Comparison of ENCODE assay signal across 9 mouse cellular contexts in the genomic region with DNA sequence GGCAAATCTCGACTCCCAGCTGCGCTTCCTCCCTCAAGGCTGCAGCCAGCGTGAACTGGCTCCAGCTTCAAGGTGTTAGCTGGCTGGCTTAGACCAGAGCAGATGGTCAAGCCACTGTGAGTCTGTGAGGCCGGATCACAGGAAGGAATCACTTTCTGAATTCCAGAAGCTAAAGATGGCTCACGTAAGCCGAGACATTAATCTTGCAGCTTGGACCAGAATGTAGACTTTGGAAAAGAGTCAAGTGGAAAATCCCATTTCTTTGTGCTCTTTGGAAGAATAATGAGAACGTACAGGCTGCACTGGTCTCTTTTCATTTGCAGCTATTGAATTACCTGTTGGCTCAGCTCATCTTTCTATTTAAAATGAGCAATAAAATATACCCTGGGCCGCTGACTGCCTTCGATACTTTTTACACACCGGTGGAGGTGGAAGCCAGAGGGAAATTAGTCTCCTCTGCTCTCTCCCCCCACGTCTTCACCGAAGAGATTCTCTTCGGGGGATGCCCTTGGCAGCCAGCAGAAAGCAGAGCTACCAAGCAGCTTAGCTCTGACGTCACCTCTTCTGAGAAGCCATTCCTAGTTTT.
DNase-seq lines count a peak whose midpoint lies in the region; ATAC-seq and TF ChIP-seq lines count a peak whose summit lies in the region.
"Had no signal": no experiment of that assay in that cellular context is flagged by ENCODE, and none has a peak within 500 bp of the region (broad histone marks: within the 10 kb centered on the region; RNA-seq: fewer than 3 reads in every experiment).

No protein-coding gene starts in this region.

- peaks cover 9% of the 10 kb centered on the region for H3K4me1 ChIP-seq in forebrain, embryonic 16.5 days (replicated peaks; ENCODE audit: control insufficient read depth, insufficient read depth, low read length)
- peaks cover 7% of the 10 kb centered on the region; the same call in 1 of the 2 replicates for H3K4me1 ChIP-seq in midbrain, embryonic 14.5 days (ENCODE audit: control insufficient read depth, insufficient read depth, low read length)

- H3K9ac ChIP-seq in forebrain, embryonic 16.5 days (replicated peaks; ENCODE audit: low read depth, low read length): peak overlapping the region; percentile 32; the same call in 1 of the 2 replicates
- H3K9ac ChIP-seq in midbrain, embryonic 14.5 days (replicated peaks; ENCODE audit: low read length): no peak overlapping the region; the same call in 1 of the 2 replicates

- DNase-seq in gastrocnemius, adult 2 months: peak; percentile 31
- DNase-seq in gastrocnemius, adult 8-10 months (ENCODE audit: low spot score in 2 of 2): no peak
- peak; percentile 77 for DNase-seq in cerebellum, adult 11 months
- peak; percentile 71 for DNase-seq in midbrain, embryonic 14.5 days
- DNase-seq in urinary bladder, postnatal 14 days (ENCODE audit: low spot score): no peak
- DNase-seq in lung, postnatal 36 days: no peak
- DNase-seq in liver: no peak
- DNase-seq: kidney, adult 8-10 months had no signal

- TF ChIP-seq CTCF in gastrocnemius, adult 2 months (IDR thresholded peaks at IDR 0.05): no peak

- H3K9me3 ChIP-seq in forebrain, embryonic 16.5 days (ENCODE audit: control insufficient read depth, low read length): 0 out of 2 replicates have a peak, but pooled peaks cover 2% of the 10 kb centered on the region
- H3K9me3 ChIP-seq in midbrain, embryonic 14.5 days (ENCODE audit: control insufficient read depth, low read length): no peaks in the 10 kb centered on the region

- no peaks in the 10 kb centered on the region for H3K27me3 ChIP-seq in forebrain, embryonic 16.5 days (replicated peaks; ENCODE audit: control insufficient read depth, insufficient read depth, low read length)
- H3K27me3 ChIP-seq in midbrain, embryonic 14.5 days (ENCODE audit: control insufficient read depth, insufficient read depth, low read length): no peaks in the 10 kb centered on the region

- H3K4me3 ChIP-seq in gastrocnemius, adult 2 months: peak overlapping the region; percentile 36
- H3K4me3 ChIP-seq in forebrain, embryonic 16.5 days (replicated peaks; ENCODE audit: low read length): peak overlapping the region; percentile 3; the same call in 1 of the 2 replicates
- no peak overlapping the region for H3K4me3 ChIP-seq in midbrain, embryonic 14.5 days (replicated peaks; ENCODE audit: low read depth, low read length)

- no peaks in the 10 kb centered on the region for H3K36me3 ChIP-seq in forebrain, embryonic 16.5 days (ENCODE audit: control insufficient read depth, insufficient read depth)
- H3K36me3 ChIP-seq in midbrain, embryonic 14.5 days (ENCODE audit: control insufficient read depth, insufficient read depth, low read length): no peaks in the 10 kb centered on the region

- ATAC-seq in forebrain, embryonic 16.5 days: 0 out of 2 replicates have a peak, but pooled peaks have one; percentile 50
- no peak for ATAC-seq in midbrain, embryonic 14.5 days (ENCODE audit: low FRiP score, low TSS enrichment)

- intact Hi-C loops in gastrocnemius, adult 2 months (cut with DNase I): no loop called here

- peak overlapping the region; percentile 39 for H3K4me2 ChIP-seq in forebrain, embryonic 16.5 days (ENCODE audit: low read length)
- no peak overlapping the region for H3K4me2 ChIP-seq in midbrain, embryonic 14.5 days (ENCODE audit: low read length)

- WGBS in forebrain, embryonic 16.5 days: 29% methylated on average over 14 of the region's 14 CpGs
- whole genome bisulfite sequencing in midbrain, embryonic 14.5 days: 35% methylated on average over 14 of the region's 14 CpGs

- peak overlapping the region; percentile 65 for H3K27ac ChIP-seq in gastrocnemius, adult 2 months
- peak overlapping the region; percentile 74 for H3K27ac ChIP-seq in forebrain, embryonic 16.5 days (ENCODE audit: low read length)
- H3K27ac ChIP-seq in midbrain, embryonic 14.5 days (replicated peaks; ENCODE audit: low read depth, low read length): peak overlapping the region; percentile 65

Comparison
In these comparisons a context has a peak if more than half of its experiments do, and no peak if none do; other contexts are left out.
1. DNase-seq: peak in gastrocnemius, adult 2 months (single experiment), cerebellum, adult 11 months (single experiment) and midbrain, embryonic 14.5 days (single experiment); none in gastrocnemius, adult 8-10 months (0 of 2), urinary bladder, postnatal 14 days (single experiment), lung, postnatal 36 days (single experiment) and liver (single experiment).
2. Peak in every context shown above with its lines, with median percentiles within 50 percentile points of each other: H3K27ac ChIP-seq.